Mouse (Mus musculus) CH12.LX (cell line): ENCODE measurements at regions not wholly inside any gene's neighbourhood (a gene's known extent, or its start where the extent isn't known, plus 50 kb on each side); places are given as distances from the start of the nearest gene placed in this dataset.

Source experiments
- DNase-seq: peaks from one replicate; pipeline ENCODE4 v3.0.0-alpha.2; 2013; ENCODE audit errors: extremely low read depth
- H3K27ac ChIP-seq: 2 replicates; pipeline ENCODE4 v1.5.1; 2012; ENCODE audit warnings: low read depth, mild to moderate bottlenecking, control low read depth, moderate library complexity; ENCODE audit not compliant: insufficient read depth
- H3K27me3 ChIP-seq: replicated peaks from 2 replicates; pipeline ENCODE3; 2012; ENCODE audit warnings: inconsistent platforms
- H3K36me3 ChIP-seq, 2 experiments: replicated peaks in 1 of 2; 2 replicates each; pipeline versions ENCODE3 to v1.6.1; 2012; ENCODE audit warnings: inconsistent platforms in 1 of 2, low read length in 1 of 2, mild to moderate bottlenecking in 1 of 2, mixed read lengths in 1 of 2, moderate library complexity in 1 of 2; ENCODE audit not compliant: control insufficient read depth in 1 of 2, insufficient read depth in 1 of 2
- H3K4me1 ChIP-seq, 2 experiments: 2 replicates each; pipeline ENCODE4 v1.6.1; 2012; ENCODE audit warnings: inconsistent platforms in 1 of 2, moderate library complexity in 1 of 2; ENCODE audit not compliant: insufficient read depth in 2 of 2, control insufficient read depth in 1 of 2
- H3K4me2 ChIP-seq: 2 replicates; pipeline ENCODE4 v1.6.1; 2012; ENCODE audit warnings: low read depth, mild to moderate bottlenecking, control low read depth; ENCODE audit not compliant: poor library complexity, insufficient read depth, severe bottlenecking
- H3K4me3 ChIP-seq, 3 experiments: fragments of 150-350 bp in 1 of 3; sonication (generic) in 1 of 3; replicated peaks in 1 of 3; 2 replicates each; pipeline versions ENCODE3 to v1.5.1; 2011 to 2012; ENCODE audit warnings: low read depth in 2 of 3, low read length in 2 of 3, mild to moderate bottlenecking in 2 of 3, moderate library complexity in 2 of 3, control low read depth in 1 of 3, improper control_type of control experiment in 1 of 3, inconsistent platforms in 1 of 3, mixed read lengths in 1 of 3; ENCODE audit not compliant: poor library complexity in 1 of 3
- H3K79me2 ChIP-seq: replicated peaks from 2 replicates; pipeline ENCODE4 v1.6.1; 2012; ENCODE audit warnings: mild to moderate bottlenecking, moderate library complexity; ENCODE audit not compliant: control insufficient read depth, poor library complexity, insufficient read depth, severe bottlenecking; ENCODE audit errors: extremely low read depth
- H3K9ac ChIP-seq: 2 replicates; pipeline ENCODE4 v1.6.1; 2012; ENCODE audit warnings: low read depth, mild to moderate bottlenecking, control low read depth, moderate library complexity; ENCODE audit not compliant: insufficient read depth
- H3K9me3 ChIP-seq: replicated peaks from 2 replicates; pipeline ENCODE3; 2012; ENCODE audit warnings: low read length, inconsistent platforms, mixed read lengths
- BHLHE40 ChIP-seq: IDR thresholded peaks from 2 replicates; pipeline ENCODE4 v1.6.1; 2011; ENCODE audit warnings: mild to moderate bottlenecking, low read depth, low read length, improper control_type of control experiment
- CHD1 ChIP-seq: IDR thresholded peaks from 2 replicates; pipeline ENCODE4 v1.6.1; 2012; ENCODE audit warnings: low read depth, low read length, improper control_type of control experiment, inconsistent platforms
- E2F4 ChIP-seq: IDR thresholded peaks from 2 replicates; pipeline ENCODE4 v1.6.1; 2011; ENCODE audit warnings: low read depth, low read length, improper control_type of control experiment; ENCODE audit not compliant: insufficient replicate concordance
- ELF1 ChIP-seq: IDR thresholded peaks from 2 replicates; pipeline ENCODE4 v1.6.1; 2014; ENCODE audit warnings: low read depth, mild to moderate bottlenecking, inconsistent platforms, low read length, improper control_type of control experiment
- EP300 ChIP-seq: IDR thresholded peaks from 2 replicates; pipeline ENCODE4 v1.6.1; 2011; ENCODE audit warnings: low read length, improper control_type of control experiment
- ETS1 ChIP-seq: conservative IDR thresholded peaks from 2 replicates; pipeline ENCODE4 v1.6.1; 2012; ENCODE audit warnings: low read depth, mild to moderate bottlenecking, inconsistent platforms, low read length, improper control_type of control experiment, moderate library complexity
- IRF4 ChIP-seq: IDR thresholded peaks from 2 replicates; pipeline ENCODE4 v1.6.1; 2014; ENCODE audit warnings: low read depth, mild to moderate bottlenecking, inconsistent platforms, low read length, improper control_type of control experiment
- JUN ChIP-seq: IDR thresholded peaks from 2 replicates; pipeline ENCODE4 v1.6.1; 2011; ENCODE audit warnings: low read depth, mild to moderate bottlenecking, low read length, improper control_type of control experiment, moderate library complexity; ENCODE audit not compliant: insufficient read depth
- JUND ChIP-seq: conservative IDR thresholded peaks from 2 replicates; pipeline ENCODE4 v1.6.1; 2011; ENCODE audit warnings: low read depth, low read length, improper control_type of control experiment
- MAFK ChIP-seq: IDR thresholded peaks from 2 replicates; pipeline ENCODE4 v1.6.1; 2011; ENCODE audit warnings: low read length, improper control_type of control experiment; ENCODE audit not compliant: insufficient replicate concordance
- MAX ChIP-seq: IDR thresholded peaks from 2 replicates; pipeline ENCODE4 v1.6.1; 2011; ENCODE audit warnings: low read length, improper control_type of control experiment
- MAZ ChIP-seq: IDR thresholded peaks from 2 replicates; pipeline ENCODE4 v1.6.1; 2012; ENCODE audit warnings: low read depth, mild to moderate bottlenecking, inconsistent platforms, low read length, improper control_type of control experiment, moderate library complexity
- MEF2A ChIP-seq: IDR thresholded peaks from 2 replicates; pipeline ENCODE4 v1.6.1; 2014; ENCODE audit warnings: low read depth, mild to moderate bottlenecking, inconsistent platforms, low read length, improper control_type of control experiment, borderline replicate concordance
- MYC ChIP-seq: IDR thresholded peaks from 2 replicates; pipeline ENCODE4 v1.6.1; 2011; ENCODE audit warnings: low read depth, mild to moderate bottlenecking, improper control_type of control experiment, low read length
- NELFE ChIP-seq: IDR thresholded peaks from 2 replicates; pipeline ENCODE4 v1.6.1; 2011; ENCODE audit warnings: low read depth, low read length, improper control_type of control experiment
- NRF1 ChIP-seq: IDR thresholded peaks from 2 replicates; pipeline ENCODE4 v1.6.1; 2014; ENCODE audit warnings: low read depth, mild to moderate bottlenecking, inconsistent platforms, low read length, improper control_type of control experiment, moderate library complexity
- PAX5 ChIP-seq: IDR thresholded peaks from 2 replicates; pipeline ENCODE4 v1.6.1; 2012; ENCODE audit warnings: low read length, inconsistent platforms, mixed read lengths
- POLR2AphosphoS2 ChIP-seq: IDR thresholded peaks from 2 replicates; pipeline ENCODE4 v1.6.1; 2011; ENCODE audit warnings: low read depth, low read length, improper control_type of control experiment
- RAD21 ChIP-seq: IDR thresholded peaks from 2 replicates; pipeline ENCODE4 v1.6.1; 2011; ENCODE audit warnings: low read depth, mild to moderate bottlenecking, low read length, improper control_type of control experiment, moderate library complexity
- SIN3A ChIP-seq: IDR thresholded peaks from 2 replicates; pipeline ENCODE4 v1.6.1; 2012; ENCODE audit warnings: low read length, improper control_type of control experiment, inconsistent platforms
- SMC3 ChIP-seq: IDR thresholded peaks from 2 replicates; pipeline ENCODE4 v1.6.1; 2011; ENCODE audit warnings: low read depth, low read length, improper control_type of control experiment
- TCF12 ChIP-seq: IDR thresholded peaks from 2 replicates; pipeline ENCODE4 v1.6.1; 2014; ENCODE audit warnings: low read depth, mild to moderate bottlenecking, inconsistent platforms, low read length, improper control_type of control experiment
- UBTF ChIP-seq: IDR thresholded peaks from 2 replicates; pipeline ENCODE4 v1.6.1; 2012; ENCODE audit warnings: low read depth, mild to moderate bottlenecking, inconsistent platforms, low read length, improper control_type of control experiment, moderate library complexity
- USF1 ChIP-seq: IDR thresholded peaks from 2 replicates; pipeline ENCODE4 v1.6.1; 2014; ENCODE audit warnings: low read depth, mild to moderate bottlenecking, inconsistent platforms, low read length, improper control_type of control experiment
- USF2 ChIP-seq: conservative IDR thresholded peaks from 2 replicates; pipeline ENCODE4 v1.6.1; 2011; ENCODE audit warnings: low read depth, low read length, improper control_type of control experiment
- ZC3H11A ChIP-seq: IDR thresholded peaks from 2 replicates; pipeline ENCODE4 v1.6.1; 2012; ENCODE audit warnings: low read depth, mild to moderate bottlenecking, inconsistent platforms, low read length, improper control_type of control experiment
- ZKSCAN1 ChIP-seq: IDR thresholded peaks from 2 replicates; pipeline ENCODE4 v1.6.1; 2012; ENCODE audit warnings: low read depth, inconsistent platforms, low read length, improper control_type of control experiment, borderline replicate concordance
- ZMIZ1 ChIP-seq: IDR thresholded peaks from 2 replicates; pipeline ENCODE4 v1.6.1; 2012; ENCODE audit warnings: low read depth, mild to moderate bottlenecking, inconsistent platforms, low read length, improper control_type of control experiment
- ZNF384 ChIP-seq: IDR thresholded peaks from 2 replicates; pipeline ENCODE4 v1.6.1; 2012; ENCODE audit warnings: low read depth, low read length, improper control_type of control experiment, inconsistent platforms
- dilution Hi-C: fragments of 300-500 bp; cut with MboI; formaldehyde crosslinking; loops from 2 replicates; pipeline ENCODE4 v1.14.3; 2020; ENCODE audit warnings: low sequenced_read_pairs; ENCODE audit not compliant: extremely low pct_unique_long_range_greater_than_20kb, extremely low pct_ligation_motif_present
- in situ Hi-C: fragments of 300-500 bp; cut with MboI; formaldehyde crosslinking; loops from 3 replicates; pipeline ENCODE4 v1.14.3; 2019; ENCODE audit warnings: low sequenced_read_pairs, low pct_ligation_motif_present, low pct_unique_long_range_greater_than_20kb, mixed read lengths

DNA sequence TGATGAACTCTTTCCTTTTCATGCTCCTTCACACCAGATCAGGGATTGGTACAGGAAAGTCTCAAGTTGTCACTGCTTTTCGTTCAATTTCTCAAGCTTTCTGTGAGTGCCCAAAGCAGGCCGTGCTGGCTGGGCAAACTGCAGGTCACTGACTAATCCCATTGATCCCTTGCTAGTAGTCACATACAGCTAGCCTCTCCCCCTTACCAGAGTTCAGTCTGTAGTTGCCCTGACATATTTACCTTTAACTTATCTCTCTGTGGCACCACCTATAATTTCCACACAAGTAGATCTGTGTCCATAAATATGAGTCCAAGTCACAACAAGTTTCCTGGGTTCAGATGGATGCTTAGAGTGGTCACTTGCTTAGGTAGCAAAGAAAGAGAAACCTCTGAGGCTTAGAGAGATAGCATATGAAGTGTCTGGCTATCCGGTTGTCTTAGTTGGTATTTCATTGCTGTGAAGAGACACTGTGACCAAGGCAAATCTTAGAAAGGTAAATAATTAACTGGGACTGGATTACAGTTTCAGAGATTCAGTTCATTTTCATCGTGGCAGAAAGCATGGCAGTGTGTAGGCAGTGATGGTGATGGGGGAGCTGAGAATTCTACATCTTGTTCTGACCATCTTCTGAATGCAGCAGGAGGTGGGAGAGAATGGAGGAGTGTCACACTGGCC lies 362.8 kb upstream of the Pcsk5 start:
- TF ChIP-seq POLR2AphosphoS2: no peak
- TF ChIP-seq MEF2A: no peak
- no peak for TF ChIP-seq PAX5
- TF ChIP-seq ZNF384: no peak
- TF ChIP-seq SIN3A: no peak
- no peak for TF ChIP-seq MAZ
- TF ChIP-seq USF2: no peak
- no peak for TF ChIP-seq JUN
- no peak for TF ChIP-seq JUND
- no peak for TF ChIP-seq TCF12
- no peak for TF ChIP-seq IRF4
- TF ChIP-seq ZMIZ1: no peak
- TF ChIP-seq ELF1: no peak
- no peak for TF ChIP-seq BHLHE40
- TF ChIP-seq ZKSCAN1: no peak
- no peak for TF ChIP-seq EP300
- TF ChIP-seq, all 38 proteins: peak for 0
- no peak for DNase-seq
- Histone ChIP-seq H3K79me2 (no peaks in the 10 kb centered on the region), H3K4me2 (no peak overlapping the region), H3K27me3 (no peaks in the 10 kb centered on the region), H3K4me3 (no peak overlapping the region), H3K27ac (no peak overlapping the region), H3K9ac (no peak overlapping the region), H3K9me3 (no peaks in the 10 kb centered on the region), H3K4me1 (no peaks in the 10 kb centered on the region), H3K36me3 (no peaks in the 10 kb centered on the region)
- in situ Hi-C loops (no loop called here), dilution Hi-C loops (no loop called here)

DNA sequence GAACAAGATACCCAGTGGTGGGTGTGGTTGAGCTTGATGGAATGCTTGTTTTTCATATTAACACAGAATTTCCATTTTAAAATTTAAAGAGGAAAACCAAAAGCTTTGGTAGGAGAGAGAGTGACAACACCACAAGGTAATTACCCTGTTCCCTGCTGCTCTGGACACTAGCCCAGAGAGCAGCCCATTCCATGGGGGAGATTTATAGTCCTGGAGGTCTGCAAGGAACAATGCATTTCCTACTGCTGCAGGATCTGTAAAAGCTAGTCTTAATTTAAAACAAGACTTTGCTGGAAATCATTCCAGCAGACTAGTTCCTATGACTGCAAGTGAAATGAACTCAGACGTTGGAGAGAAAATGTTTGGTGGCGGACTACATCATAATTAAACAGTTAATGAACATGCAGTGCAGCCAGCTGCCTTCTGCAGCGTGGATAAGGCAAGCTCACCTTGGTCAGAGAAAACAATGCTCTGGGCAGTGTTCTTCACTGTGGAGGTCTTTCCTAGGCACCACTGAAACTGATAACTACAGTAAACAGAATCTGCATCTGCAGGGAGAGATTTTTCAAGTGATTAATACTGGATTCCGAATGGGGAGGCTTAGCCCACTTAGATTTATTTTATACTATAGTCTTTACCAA lies 351.8 kb upstream of the Pcsk5 start:
- Histone ChIP-seq H3K4me3 (no peak overlapping the region), H3K27ac (no peak overlapping the region), H3K4me1 (peaks cover 0 to 4% of the 10 kb centered on the region in 2 experiments; a peak in 1 of 4 replicates), H3K27me3 (no peaks in the 10 kb centered on the region), H3K9me3 (no peaks in the 10 kb centered on the region), H3K9ac (no peak overlapping the region), H3K4me2 (no peak overlapping the region; the same call in 1 of the 2 replicates), H3K36me3 (no peaks in the 10 kb centered on the region), H3K79me2 (no peaks in the 10 kb centered on the region)
- in situ Hi-C loops: no loop called here
- TF ChIP-seq RAD21: no peak
- TF ChIP-seq USF1: no peak
- no peak for TF ChIP-seq MYC
- no peak for TF ChIP-seq MAZ
- no peak for TF ChIP-seq EP300
- no peak for TF ChIP-seq JUND
- no peak for TF ChIP-seq SMC3
- no peak for TF ChIP-seq NRF1
- TF ChIP-seq UBTF: no peak
- no peak for TF ChIP-seq PAX5
- no peak for TF ChIP-seq IRF4
- no peak for TF ChIP-seq JUN
- no peak for TF ChIP-seq ZNF384
- no peak for TF ChIP-seq MAX
- TF ChIP-seq CHD1: no peak
- no peak for TF ChIP-seq MAFK
- no peak for TF ChIP-seq NELFE
- TF ChIP-seq ZC3H11A: no peak
- no peak for TF ChIP-seq ETS1
- no peak for TF ChIP-seq E2F4
- dilution Hi-C loops: no loop called here
- DNase-seq: no peak
